Mouse (Mus musculus) heart, embryonic 12.5 days (tissue): ENCODE data around the gene Mrpl12. TPM values are rescaled to one million over a fixed set of nuclear protein-coding genes. Genes with fewer than 3 reads are reported as not detected.

Experiments
- ATAC-seq: fragments of 200-750 bp; cut with Nextera tagmentation; 2 replicates; pipeline ENCODE4 v1.8.0; 2017; ENCODE audit warnings: moderate TSS enrichment, moderate library complexity; ENCODE audit not compliant: insufficient number of reproducible peaks, low FRiP score
- H3K27ac ChIP-seq: fragments of 300-500 bp; sonication (generic); 2 replicates; pipeline ENCODE4 v1.5.1; 2016; ENCODE audit warnings: mild to moderate bottlenecking, moderate library complexity; ENCODE audit not compliant: poor library complexity, severe bottlenecking
- H3K27me3 ChIP-seq: fragments of 300-500 bp; sonication (generic); replicated peaks from 2 replicates; pipeline ENCODE4 v1.6.1; 2016; ENCODE audit warnings: mild to moderate bottlenecking, moderate library complexity
- H3K36me3 ChIP-seq: fragments of 300-500 bp; sonication (generic); 2 replicates; pipeline ENCODE4 v1.6.1; 2016; ENCODE audit warnings: mild to moderate bottlenecking, moderate library complexity
- H3K4me1 ChIP-seq: fragments of 300-500 bp; sonication (generic); replicated peaks from 2 replicates; pipeline ENCODE4 v1.6.1; 2016; ENCODE audit warnings: mild to moderate bottlenecking
- H3K4me2 ChIP-seq: fragments of 300-500 bp; sonication (generic); 2 replicates; pipeline ENCODE4 v1.6.1; 2016; ENCODE audit warnings: mild to moderate bottlenecking, moderate library complexity
- H3K4me3 ChIP-seq: fragments of 300-500 bp; sonication (generic); 2 replicates; pipeline ENCODE4 v1.5.1; 2016; ENCODE audit warnings: mild to moderate bottlenecking
- H3K9ac ChIP-seq: fragments of 300-500 bp; sonication (generic); 2 replicates; pipeline ENCODE4 v1.6.1; 2016; ENCODE audit warnings: mild to moderate bottlenecking, moderate library complexity
- H3K9me3 ChIP-seq: fragments of 300-500 bp; sonication (generic); replicated peaks from 2 replicates; pipeline ENCODE4 v1.6.1; 2016; ENCODE audit warnings: mild to moderate bottlenecking, moderate library complexity
- WGBS: fragments of 180-500 bp; shearing (Covaris S2); methylation state at CpG from one replicate; pipeline ENCODE4 v1.1.7; 2016; 5-methylcytosine and 5-hydroxymethylcytosine counted together
- polyA plus RNA-seq: library from polyadenylated mRNA; unstranded; fragments of >200 nt; fragmentation: Nextera tagmentation; extraction: Ambion mirVana; gene quantifications from 2 replicates; pipeline ENCODE4 v1.2.1, GENCODE M21; 2016

The Mrpl12 gene
- polyA plus RNA-seq, 1 experiment from 2014 or later: 208 TPM

DNA sequence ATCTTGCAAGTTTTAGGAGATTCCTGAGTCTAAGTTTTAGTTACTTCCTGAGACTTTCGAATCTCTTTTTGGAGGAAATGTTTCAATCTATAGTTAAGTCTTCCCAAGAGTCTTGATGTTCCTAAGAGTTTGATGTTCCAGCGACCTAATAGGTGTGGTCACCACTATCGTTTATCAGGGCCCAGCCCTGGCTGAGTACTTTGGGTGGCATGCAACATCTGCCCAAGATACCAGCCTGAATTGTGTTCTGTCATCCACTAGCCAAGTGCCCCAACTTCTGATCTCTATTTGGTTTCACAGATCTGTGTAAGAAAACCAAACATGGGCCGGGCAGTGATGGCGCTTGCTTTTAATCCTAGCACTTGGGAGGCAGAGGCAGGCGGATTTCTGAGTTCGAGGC is 29.0 kb upstream of the Mrpl12 start:
- no peak for ATAC-seq
- H3K9me3 ChIP-seq: no peaks in the 10 kb centered on the region
- peaks cover 15% of the 10 kb centered on the region for H3K36me3 ChIP-seq
- H3K9ac ChIP-seq: no peak overlapping the region
- 93% methylated on average over 7 of the region's 7 CpGs for WGBS
- no peak overlapping the region for H3K4me3 ChIP-seq
- no peak overlapping the region for H3K4me2 ChIP-seq
- H3K27ac ChIP-seq: no peak overlapping the region
- no peaks in the 10 kb centered on the region for H3K27me3 ChIP-seq
- peaks cover 16% of the 10 kb centered on the region for H3K4me1 ChIP-seq

DNA sequence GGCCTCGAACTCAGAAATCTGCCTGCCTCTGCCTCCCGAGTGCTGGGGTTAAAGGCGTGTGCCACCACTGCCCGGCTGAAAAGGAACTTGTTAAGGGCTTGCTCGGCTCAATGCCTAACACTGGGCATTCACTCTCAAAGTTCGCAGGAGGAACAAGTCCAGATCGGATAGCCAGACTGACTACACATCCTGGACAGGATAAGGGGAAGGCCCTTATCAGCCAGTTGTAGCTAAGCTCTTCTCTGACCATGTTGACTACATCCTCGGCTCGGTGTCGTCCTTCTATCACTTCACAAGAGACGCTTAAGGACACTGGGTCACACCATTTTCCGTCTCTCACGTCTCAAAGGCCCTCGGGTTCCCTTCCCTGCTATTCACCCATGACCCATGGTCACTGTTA is 27.0 kb upstream of the Mrpl12 start:
- H3K27me3 ChIP-seq: no peaks in the 10 kb centered on the region
- H3K9me3 ChIP-seq: no peaks in the 10 kb centered on the region
- WGBS: 16% methylated on average over 14 of the region's 14 CpGs
- peak overlapping the region; percentile 92 for H3K9ac ChIP-seq
- peak overlapping the region; percentile 92 for H3K4me2 ChIP-seq
- peak overlapping the region; percentile 82 for H3K4me3 ChIP-seq
- peak overlapping the region; percentile 92 for H3K27ac ChIP-seq
- 0 out of 2 replicates have a peak, but pooled peaks have one; percentile 46 for ATAC-seq
- peaks cover 34% of the 10 kb centered on the region for H3K36me3 ChIP-seq
- H3K4me1 ChIP-seq: peaks cover 16% of the 10 kb centered on the region

DNA sequence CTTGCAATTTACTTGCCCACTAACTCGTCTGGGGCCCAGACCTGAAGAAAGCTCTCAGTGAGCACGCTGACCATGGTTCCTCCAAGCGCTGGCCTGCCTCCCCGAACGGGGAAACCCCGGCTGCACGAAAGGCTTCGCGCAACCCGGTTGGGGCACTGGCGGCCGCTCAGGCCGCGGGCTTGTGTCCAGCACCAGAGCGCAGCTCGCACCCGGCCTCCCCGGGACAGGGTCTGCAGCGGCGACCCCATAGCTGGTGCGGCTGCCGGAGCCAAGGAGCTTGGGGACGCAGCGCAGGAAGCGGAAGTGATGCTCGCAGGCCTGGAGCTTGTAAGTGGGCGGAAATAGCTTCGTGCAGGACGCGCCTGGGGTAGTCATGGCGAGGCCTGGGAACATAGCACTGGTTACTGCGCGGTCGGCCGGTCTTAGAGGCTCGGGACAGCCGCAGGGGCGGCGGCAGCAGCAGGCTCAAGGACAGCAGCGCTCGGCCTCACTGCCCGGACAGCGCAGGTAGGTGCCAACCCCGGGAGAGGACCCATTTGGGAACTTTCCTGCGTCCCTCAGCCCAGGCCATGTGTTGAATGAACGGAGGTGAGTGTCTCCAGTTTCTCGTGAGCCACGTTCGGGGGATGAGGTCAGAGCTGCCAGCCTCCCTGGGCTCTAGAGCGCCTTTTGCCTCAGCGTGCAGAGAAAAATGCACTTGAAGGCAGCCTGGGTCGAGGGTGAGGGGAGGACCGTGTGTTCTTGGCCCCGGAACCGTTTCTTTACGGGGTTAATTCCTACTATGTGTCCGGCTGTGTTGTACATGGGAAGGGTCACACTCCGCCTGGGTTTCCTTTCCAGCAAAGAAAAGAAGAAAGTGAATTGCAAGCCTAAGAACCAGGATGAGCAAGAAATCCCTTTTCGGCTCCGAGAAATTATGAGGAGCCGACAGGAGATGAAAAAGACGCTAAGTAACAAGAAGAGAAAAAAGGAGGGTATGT is 26.4 kb upstream of the Mrpl12 start, which contains the start of the genes Oxld1 and Ccdc137:
Oxld1 (minus strand) TSS at position 297 of the 980 bp plus-strand sequence.
Ccdc137 (plus strand) TSS at position 344 of the 980 bp plus-strand sequence.
- no peaks in the 10 kb centered on the region for H3K9me3 ChIP-seq
- H3K9ac ChIP-seq: peak within 1 kb of the TSS; percentile 92
- peak; percentile 87 for ATAC-seq
- H3K4me1 ChIP-seq: peaks cover 16% of the 10 kb centered on the region
- H3K36me3 ChIP-seq: peaks cover 39% of the 10 kb centered on the region
- no peaks in the 10 kb centered on the region for H3K27me3 ChIP-seq
- H3K4me3 ChIP-seq: peak within 1 kb of the TSS; percentile 82
- peak within 1 kb of the TSS; percentile 92 for H3K4me2 ChIP-seq
- 3% methylated on average over 62 of the region's 62 CpGs for WGBS
- peak within 1 kb of the TSS; percentile 92 for H3K27ac ChIP-seq

DNA sequence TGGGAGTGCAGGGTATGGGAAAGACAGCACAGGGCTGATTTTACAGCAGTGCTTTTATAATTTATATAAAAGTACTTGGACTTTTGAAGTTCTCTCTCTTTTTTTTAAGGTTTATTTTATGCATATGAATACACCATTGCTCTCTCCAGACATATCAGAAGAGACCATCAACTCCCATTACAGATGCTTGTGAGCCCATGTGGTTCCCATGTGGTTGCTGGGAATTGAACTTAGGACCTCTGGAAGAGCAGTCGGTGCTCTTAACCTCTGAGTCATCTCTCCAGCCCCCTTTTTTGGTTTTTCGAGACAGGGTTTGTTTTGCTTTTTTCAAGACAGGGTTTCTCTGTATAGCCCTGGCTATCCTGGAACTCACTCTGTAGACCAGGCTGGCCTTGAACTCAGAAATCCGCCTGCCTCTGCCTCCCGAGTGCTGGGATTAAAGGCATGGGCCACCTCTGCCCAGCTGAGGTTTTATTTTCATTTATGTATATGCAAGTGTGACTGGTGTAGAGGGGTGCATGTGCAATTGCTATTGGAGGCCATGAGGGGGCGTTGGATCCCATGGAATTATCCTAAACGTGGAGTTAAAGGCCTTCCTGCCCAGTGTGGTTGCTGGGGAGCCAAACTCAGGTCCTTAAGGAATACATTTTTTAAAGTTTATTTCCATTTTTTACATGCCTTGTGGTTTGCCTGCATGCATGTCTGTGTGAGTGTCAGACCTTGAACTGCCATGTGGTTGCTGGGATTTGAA is 25.4 kb upstream of the Mrpl12 start:
- Histone ChIP-seq H3K4me1 (peaks cover 16% of the 10 kb centered on the region), H3K9me3 (no peaks in the 10 kb centered on the region), H3K4me3 (peak overlapping the region; percentile 82), H3K27ac (no peak overlapping the region), H3K9ac (peak overlapping the region; percentile 92), H3K4me2 (peak overlapping the region; percentile 92), H3K36me3 (peaks cover 48% of the 10 kb centered on the region), H3K27me3 (no peaks in the 10 kb centered on the region)
- WGBS: 64% methylated on average over 6 of the region's 6 CpGs
- no peak for ATAC-seq

DNA sequence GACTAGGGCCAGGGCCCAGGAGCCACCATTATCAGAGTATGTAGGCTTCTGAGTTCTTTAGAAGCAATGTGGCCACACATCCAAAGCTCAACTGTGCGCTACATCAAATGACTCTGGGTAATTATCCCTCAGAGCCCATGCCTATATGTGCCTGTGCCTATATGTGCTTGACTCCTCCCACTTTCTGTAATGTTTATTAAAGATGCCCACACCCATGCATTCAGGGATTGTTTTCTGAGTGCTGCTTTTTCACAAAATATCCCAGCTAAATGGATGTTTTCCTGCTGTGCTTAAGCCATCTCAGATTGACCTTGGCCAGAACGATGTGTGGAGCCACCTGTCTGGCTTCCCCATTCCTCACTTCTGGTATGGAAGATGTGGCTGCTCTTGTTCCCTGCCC is 20.9 kb upstream of the Mrpl12 start:
- no peak overlapping the region for H3K9ac ChIP-seq
- 87% methylated on average over 2 of the region's 2 CpGs for WGBS
- ATAC-seq: no peak
- H3K4me2 ChIP-seq: no peak overlapping the region
- peaks cover 33% of the 10 kb centered on the region for H3K4me1 ChIP-seq
- peaks cover 58% of the 10 kb centered on the region for H3K36me3 ChIP-seq
- no peaks in the 10 kb centered on the region for H3K9me3 ChIP-seq
- H3K27ac ChIP-seq: no peak overlapping the region
- H3K4me3 ChIP-seq: no peak overlapping the region
- no peaks in the 10 kb centered on the region for H3K27me3 ChIP-seq

DNA sequence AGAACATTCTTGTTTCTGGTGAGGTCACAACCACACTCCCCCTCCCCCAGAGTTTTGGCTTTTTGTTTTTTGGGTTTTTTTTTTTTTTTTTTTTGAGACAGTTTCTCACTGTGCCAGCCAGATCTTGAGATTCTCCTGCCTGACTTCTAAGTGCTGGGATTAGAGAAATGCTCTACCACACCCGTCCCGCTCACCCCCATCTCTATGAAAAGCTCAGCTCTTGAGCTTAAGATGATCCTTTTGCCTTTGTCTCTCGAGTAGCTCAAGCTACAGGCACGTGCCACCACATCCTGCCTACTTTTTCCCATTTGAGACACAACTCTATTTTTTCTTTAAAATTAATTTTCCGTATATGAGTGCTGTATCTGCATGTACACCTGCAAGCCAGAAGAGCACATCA is 20.0 kb upstream of the Mrpl12 start:
- H3K9me3 ChIP-seq: no peaks in the 10 kb centered on the region
- peaks cover 59% of the 10 kb centered on the region for H3K36me3 ChIP-seq
- ATAC-seq: no peak
- WGBS: 80% methylated on average over 5 of the region's 5 CpGs
- H3K27ac ChIP-seq: no peak overlapping the region
- no peak overlapping the region for H3K4me2 ChIP-seq
- no peak overlapping the region for H3K4me3 ChIP-seq
- H3K9ac ChIP-seq: no peak overlapping the region
- no peaks in the 10 kb centered on the region for H3K27me3 ChIP-seq
- H3K4me1 ChIP-seq: peaks cover 28% of the 10 kb centered on the region

DNA sequence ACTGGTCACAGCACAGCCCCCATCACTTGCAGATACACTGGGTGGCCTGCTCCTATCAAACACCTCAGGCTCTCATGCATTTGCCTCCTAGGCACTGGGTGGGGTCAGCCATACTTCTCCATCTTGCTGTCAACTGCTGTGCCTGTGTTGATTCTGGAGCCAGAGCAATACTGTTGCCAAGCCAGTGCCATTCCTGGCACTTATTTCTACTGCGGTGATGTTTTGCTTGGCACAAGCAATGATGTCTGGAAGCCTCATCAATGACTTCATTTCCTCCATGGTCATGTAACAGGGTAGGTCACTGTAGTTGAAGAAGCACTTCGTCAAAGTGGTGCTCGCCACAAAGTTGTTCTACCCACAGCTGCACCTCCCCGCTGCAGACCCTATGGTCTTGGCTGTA is 18.9 kb upstream of the Mrpl12 start:
- Histone ChIP-seq H3K27ac (no peak overlapping the region), H3K36me3 (peaks cover 60% of the 10 kb centered on the region), H3K4me1 (peaks cover 27% of the 10 kb centered on the region), H3K9ac (no peak overlapping the region), H3K4me3 (no peak overlapping the region), H3K9me3 (no peaks in the 10 kb centered on the region), H3K27me3 (no peaks in the 10 kb centered on the region), H3K4me2 (peak overlapping the region; percentile 98)
- no peak for ATAC-seq
- WGBS: 73% methylated on average over 4 of the region's 4 CpGs

DNA sequence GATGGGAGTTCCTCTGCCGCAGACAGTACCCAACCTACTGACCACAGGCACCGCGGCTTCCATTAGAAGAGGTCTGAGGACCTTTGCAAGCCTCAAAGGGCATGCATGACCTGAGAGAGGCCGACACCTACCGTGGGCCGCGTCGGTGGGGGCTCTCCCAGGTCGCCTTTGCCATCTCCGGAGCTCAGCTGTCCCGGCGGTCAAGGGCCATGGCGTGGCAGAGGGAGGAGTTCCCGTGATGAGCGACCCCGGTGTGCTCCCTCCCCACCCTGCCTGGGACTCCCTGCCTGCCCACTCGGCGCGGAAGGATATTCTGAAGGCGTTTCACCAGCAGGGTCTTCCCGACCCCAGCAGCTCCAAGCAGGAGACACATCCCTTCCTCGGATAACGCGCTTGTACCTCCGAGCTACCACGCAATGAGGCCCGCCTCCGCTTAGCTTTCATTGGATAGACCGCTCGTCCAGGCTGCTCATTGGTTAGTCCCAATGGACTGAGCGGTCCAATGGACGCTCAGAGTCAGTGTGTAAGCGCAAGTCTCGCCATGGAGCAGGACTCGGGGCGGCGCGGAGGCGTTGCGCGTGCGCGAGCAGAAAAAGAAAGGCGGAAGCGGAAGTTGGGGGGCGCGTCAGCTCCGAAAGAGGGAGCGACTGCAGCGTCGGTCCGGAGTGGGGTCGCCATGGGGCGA is 17.2 kb upstream of the Mrpl12 start, which contains the start of gene Arl16:
Arl16 (minus strand) TSS at position 557 of the 685 bp plus-strand sequence.
- Histone ChIP-seq H3K27ac (peak within 1 kb of the TSS; percentile 72), H3K36me3 (peaks cover 60% of the 10 kb centered on the region), H3K4me2 (peak within 1 kb of the TSS; percentile 98), H3K27me3 (no peaks in the 10 kb centered on the region), H3K4me3 (peak within 1 kb of the TSS; percentile 96), H3K4me1 (peaks cover 27% of the 10 kb centered on the region), H3K9ac (peak within 1 kb of the TSS; percentile 89), H3K9me3 (no peaks in the 10 kb centered on the region)
- under 1% methylated on average over 54 of the region's 54 CpGs for WGBS
- peak; percentile 100 for ATAC-seq

DNA sequence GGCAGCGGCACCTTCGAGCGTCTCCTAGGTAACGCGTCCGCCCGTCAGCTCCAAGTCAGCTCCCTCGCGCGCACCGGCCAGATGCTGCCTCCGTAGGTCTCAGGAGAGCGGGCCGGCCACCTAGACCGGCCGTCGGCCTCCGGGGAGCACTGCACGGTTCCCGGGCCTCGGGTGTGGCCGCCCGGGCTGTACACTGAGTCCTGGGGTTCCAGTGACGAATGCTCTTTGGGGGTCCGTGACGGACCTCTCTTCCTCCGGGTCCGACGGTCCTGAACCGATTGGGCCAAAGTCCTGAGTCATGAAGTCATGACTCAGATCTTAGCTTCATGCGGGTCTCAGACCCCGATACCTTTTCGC is 16.7 kb upstream of the Mrpl12 start:
- Histone ChIP-seq H3K36me3 (peaks cover 60% of the 10 kb centered on the region), H3K9ac (peak overlapping the region; percentile 89), H3K9me3 (no peaks in the 10 kb centered on the region), H3K4me3 (peak overlapping the region; percentile 96), H3K27ac (no peak overlapping the region), H3K4me1 (peaks cover 27% of the 10 kb centered on the region), H3K4me2 (peak overlapping the region; percentile 93), H3K27me3 (no peaks in the 10 kb centered on the region)
- ATAC-seq: no peak
- 1% methylated on average over 33 of the region's 33 CpGs for WGBS

DNA sequence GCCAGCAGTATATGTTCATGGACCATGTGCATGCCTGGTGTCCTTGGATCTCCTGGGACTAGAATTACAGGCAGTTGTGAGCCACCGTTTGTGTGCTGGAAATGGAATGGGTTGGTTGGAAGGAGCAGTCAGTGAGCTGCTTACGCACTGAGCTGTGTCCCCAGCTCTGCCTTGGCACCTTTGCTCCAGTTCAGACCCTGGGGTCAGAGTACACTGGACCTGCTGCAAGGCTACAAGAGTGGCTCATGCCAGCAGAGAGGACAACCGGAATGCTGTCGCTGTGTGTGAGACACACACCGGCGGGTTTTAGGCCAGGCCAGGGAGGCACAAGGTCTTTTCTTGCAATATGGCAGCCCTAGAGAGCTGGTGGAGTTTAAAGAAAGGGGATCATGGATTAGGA is 12.4 kb upstream of the Mrpl12 start:
- 95% methylated on average over 6 of the region's 6 CpGs for WGBS
- Histone ChIP-seq H3K9me3 (no peaks in the 10 kb centered on the region), H3K27ac (no peak overlapping the region), H3K4me3 (no peak overlapping the region), H3K27me3 (no peaks in the 10 kb centered on the region), H3K36me3 (peaks cover 72% of the 10 kb centered on the region), H3K9ac (no peak overlapping the region), H3K4me1 (peaks cover 10% of the 10 kb centered on the region), H3K4me2 (no peak overlapping the region)
- ATAC-seq: no peak
